Mouse (Mus musculus): ENCODE results near the gene Runx3. TPM values are rescaled to one million over a fixed set of nuclear protein-coding genes. Genes with fewer than 3 reads are reported as not detected.

Runx3 gene
- polyA plus RNA-seq, 1 experiment from 2014 or later = 0.17 TPM

DNA sequence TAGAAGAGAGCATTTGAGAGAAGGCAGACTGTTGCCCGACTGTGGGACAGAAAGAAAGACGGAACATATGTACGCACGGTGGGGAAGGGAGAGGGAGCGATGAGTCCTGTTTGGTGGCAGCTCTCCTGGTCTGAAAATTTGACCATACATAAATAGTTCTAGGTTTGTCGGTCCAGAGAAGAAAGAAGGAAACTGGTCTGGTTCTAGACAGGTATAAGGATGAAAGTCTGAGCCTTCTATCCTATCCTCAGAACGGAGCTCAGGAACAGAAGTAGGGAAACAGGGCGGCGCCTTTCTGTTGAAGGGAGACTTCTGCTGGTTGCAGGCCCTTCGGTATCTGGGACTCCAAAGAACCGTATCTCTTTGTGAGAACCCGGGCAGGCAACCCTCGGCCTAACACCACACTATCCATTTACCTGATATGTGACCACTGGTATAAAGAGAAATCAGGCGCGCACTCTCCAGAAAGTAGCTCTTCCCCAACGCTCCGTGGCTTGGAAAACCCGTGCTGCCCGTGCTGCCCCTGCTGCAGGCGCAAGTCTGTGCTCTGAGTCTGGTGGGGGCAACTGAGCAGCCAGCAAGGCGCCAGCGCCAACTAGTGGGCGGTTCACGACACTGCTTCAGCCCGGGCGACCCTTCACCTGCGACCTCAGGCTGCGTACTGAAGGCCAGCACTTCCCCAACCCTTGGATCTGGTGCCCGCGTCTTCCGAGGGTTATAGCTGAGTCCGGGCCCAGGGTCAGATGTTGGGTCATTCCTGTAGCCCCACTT is 29.8 kb downstream of the Runx3 start:
- 5% methylated on average over 32 of the region's 32 CpGs for WGBS
- Histone ChIP-seq H3K4me1 (replicated peaks; ENCODE audit: control insufficient read depth, insufficient read depth, low read length) (no peaks in the 10 kb centered on the region), H3K27me3 (replicated peaks; ENCODE audit: control insufficient read depth, insufficient read depth, low read length) (peaks cover 82% of the 10 kb centered on the region), H3K4me2 (replicated peaks; ENCODE audit: low read depth) (no peak overlapping the region), H3K9me3 (ENCODE audit: control insufficient read depth) (no peaks in the 10 kb centered on the region), H3K36me3 (ENCODE audit: control insufficient read depth, insufficient read depth) (no peaks in the 10 kb centered on the region), H3K4me3 (ENCODE audit: low read depth, low read length) (no peak overlapping the region), H3K27ac (ENCODE audit: low read depth, low read length) (no peak overlapping the region), H3K9ac (ENCODE audit: low read depth, low read length) (no peak overlapping the region)
- peak; percentile 91 for TF ChIP-seq CTCF (IDR thresholded peaks at IDR 0.05; ENCODE audit: low read depth)
- ATAC-seq = no peak

DNA sequence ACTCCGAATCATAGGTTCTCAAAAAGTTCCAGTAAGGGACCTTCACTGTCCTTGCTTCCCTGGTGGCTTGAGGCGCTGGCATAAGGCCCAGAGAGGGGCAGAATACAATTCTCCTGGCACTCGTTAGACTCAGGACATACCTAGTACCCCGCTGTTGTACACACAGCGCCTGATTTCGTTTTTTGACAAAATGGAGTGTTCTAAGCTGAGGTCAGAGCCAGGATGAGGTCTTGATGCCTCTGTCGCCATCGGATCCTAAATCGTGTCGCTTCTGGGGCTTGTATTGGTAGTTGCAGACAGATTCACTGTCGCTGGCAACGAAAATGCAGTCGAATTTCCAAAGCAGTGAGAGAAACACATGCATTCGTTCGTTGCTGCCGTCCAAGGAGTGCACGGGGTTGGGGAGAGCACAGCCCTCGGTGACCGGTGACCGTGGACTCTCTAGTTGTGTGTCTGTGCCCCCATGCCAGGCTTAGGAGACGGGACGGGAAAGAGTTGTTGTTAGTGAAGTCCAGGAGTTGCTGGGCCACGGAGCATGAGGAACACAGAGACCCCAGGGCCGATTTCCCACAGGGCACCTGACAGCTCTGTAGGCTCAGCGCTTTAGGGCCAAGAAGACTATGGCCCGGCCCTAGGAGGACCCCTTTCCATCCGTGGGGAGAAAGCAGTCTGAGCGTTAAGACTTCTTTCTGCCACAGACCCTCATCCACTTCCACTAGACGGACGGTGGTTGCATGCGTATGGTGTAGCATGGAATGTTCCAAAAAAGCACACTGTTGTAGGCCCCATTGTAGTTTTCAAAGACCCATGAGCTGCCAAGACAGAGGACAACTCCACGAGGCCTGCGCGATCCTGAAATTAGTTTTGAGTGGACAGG is 30.9 kb downstream of the Runx3 start:
- 14% methylated on average over 34 of the region's 34 CpGs for WGBS
- no peaks in the 10 kb centered on the region for H3K4me1 ChIP-seq (replicated peaks; ENCODE audit: control insufficient read depth, insufficient read depth, low read length)
- no peak overlapping the region for H3K27ac ChIP-seq (ENCODE audit: low read depth, low read length)
- H3K4me2 ChIP-seq (replicated peaks; ENCODE audit: low read depth) = no peak overlapping the region
- ATAC-seq = no peak
- no peaks in the 10 kb centered on the region for H3K9me3 ChIP-seq (ENCODE audit: control insufficient read depth)
- H3K9ac ChIP-seq (ENCODE audit: low read depth, low read length) = no peak overlapping the region
- no peaks in the 10 kb centered on the region for H3K36me3 ChIP-seq (ENCODE audit: control insufficient read depth, insufficient read depth)
- no peak for TF ChIP-seq CTCF (IDR thresholded peaks at IDR 0.05; ENCODE audit: low read depth)
- peaks cover 88% of the 10 kb centered on the region for H3K27me3 ChIP-seq (replicated peaks; ENCODE audit: control insufficient read depth, insufficient read depth, low read length)
- no peak overlapping the region for H3K4me3 ChIP-seq (ENCODE audit: low read depth, low read length)

DNA sequence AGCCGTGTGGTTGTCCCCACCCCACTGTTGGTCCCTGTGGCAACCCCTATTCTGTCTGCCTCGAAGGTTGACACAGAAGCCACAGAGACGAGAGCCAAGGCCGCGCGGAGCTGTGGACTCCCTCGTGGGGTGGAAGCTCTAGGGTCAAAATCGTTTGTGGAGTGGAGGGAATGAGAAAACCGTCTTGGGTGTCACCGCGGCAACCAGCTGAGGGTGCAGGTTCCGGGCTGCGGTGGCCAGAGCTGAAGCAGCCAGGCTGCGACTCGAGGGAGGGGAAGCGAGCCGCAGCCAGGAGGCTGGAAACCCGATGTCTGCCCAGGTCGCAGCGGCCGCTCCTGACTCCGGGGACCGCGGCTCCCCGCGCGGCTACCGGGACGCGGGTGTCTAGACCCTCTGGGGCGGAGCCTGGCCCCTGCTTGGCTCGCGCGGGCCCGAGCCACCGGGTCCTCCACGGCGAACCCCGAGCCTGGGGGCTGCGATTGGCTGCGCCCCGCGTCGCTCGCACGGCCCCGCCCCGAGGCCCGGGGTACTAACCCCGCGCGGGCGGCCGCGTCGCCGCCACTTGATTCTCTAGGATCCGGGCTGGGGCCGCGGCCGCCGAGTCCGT is 31.6 kb downstream of the Runx3 start:
- Histone ChIP-seq H3K4me3 (ENCODE audit: low read depth, low read length) (peak overlapping the region; percentile 43), H3K9me3 (ENCODE audit: control insufficient read depth) (no peaks in the 10 kb centered on the region), H3K4me1 (replicated peaks; ENCODE audit: control insufficient read depth, insufficient read depth, low read length) (no peaks in the 10 kb centered on the region), H3K4me2 (replicated peaks; ENCODE audit: low read depth) (peak overlapping the region; percentile 66), H3K27ac (ENCODE audit: low read depth, low read length) (no peak overlapping the region), H3K36me3 (ENCODE audit: control insufficient read depth, insufficient read depth) (no peaks in the 10 kb centered on the region), H3K9ac (ENCODE audit: low read depth, low read length) (peak overlapping the region; percentile 22; the same call in 1 of the 2 replicates), H3K27me3 (replicated peaks; ENCODE audit: control insufficient read depth, insufficient read depth, low read length) (peaks cover 95% of the 10 kb centered on the region)
- 2% methylated on average over 44 of the region's 63 CpGs for WGBS
- TF ChIP-seq CTCF (IDR thresholded peaks at IDR 0.05; ENCODE audit: low read depth) = no peak
- no peak; the same call in 1 of the 2 replicates for ATAC-seq

DNA sequence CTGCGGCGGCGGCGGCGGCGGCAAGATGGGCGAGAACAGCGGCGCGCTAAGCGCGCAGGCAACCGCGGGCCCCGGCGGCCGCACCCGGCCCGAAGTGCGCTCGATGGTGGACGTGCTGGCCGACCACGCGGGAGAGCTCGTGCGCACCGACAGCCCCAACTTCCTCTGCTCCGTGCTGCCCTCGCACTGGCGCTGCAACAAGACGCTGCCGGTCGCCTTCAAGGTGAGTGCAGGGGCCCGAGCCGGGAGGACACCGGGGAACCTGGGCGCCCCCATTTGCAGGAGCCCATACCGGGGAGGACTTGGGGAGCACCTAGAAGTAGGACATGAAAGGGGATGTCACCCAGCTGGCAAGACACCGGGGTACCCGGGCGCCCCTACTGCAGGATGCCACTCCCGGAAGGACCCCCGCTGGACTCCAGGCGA is 32.4 kb downstream of the Runx3 start:
- Histone ChIP-seq H3K9me3 (ENCODE audit: control insufficient read depth) (no peaks in the 10 kb centered on the region), H3K36me3 (ENCODE audit: control insufficient read depth, insufficient read depth) (no peaks in the 10 kb centered on the region), H3K27ac (ENCODE audit: low read depth, low read length) (no peak overlapping the region), H3K9ac (ENCODE audit: low read depth, low read length) (0 out of 2 replicates have a peak overlapping the region, but pooled peaks have one; percentile 22), H3K4me1 (replicated peaks; ENCODE audit: control insufficient read depth, insufficient read depth, low read length) (no peaks in the 10 kb centered on the region), H3K4me3 (ENCODE audit: low read depth, low read length) (peak overlapping the region; percentile 43), H3K27me3 (replicated peaks; ENCODE audit: control insufficient read depth, insufficient read depth, low read length) (peaks cover 95% of the 10 kb centered on the region), H3K4me2 (replicated peaks; ENCODE audit: low read depth) (peak overlapping the region; percentile 66)
- under 1% methylated on average over 39 of the region's 45 CpGs for WGBS
- ATAC-seq = no peak
- TF ChIP-seq CTCF (IDR thresholded peaks at IDR 0.05; ENCODE audit: low read depth) = no peak

DNA sequence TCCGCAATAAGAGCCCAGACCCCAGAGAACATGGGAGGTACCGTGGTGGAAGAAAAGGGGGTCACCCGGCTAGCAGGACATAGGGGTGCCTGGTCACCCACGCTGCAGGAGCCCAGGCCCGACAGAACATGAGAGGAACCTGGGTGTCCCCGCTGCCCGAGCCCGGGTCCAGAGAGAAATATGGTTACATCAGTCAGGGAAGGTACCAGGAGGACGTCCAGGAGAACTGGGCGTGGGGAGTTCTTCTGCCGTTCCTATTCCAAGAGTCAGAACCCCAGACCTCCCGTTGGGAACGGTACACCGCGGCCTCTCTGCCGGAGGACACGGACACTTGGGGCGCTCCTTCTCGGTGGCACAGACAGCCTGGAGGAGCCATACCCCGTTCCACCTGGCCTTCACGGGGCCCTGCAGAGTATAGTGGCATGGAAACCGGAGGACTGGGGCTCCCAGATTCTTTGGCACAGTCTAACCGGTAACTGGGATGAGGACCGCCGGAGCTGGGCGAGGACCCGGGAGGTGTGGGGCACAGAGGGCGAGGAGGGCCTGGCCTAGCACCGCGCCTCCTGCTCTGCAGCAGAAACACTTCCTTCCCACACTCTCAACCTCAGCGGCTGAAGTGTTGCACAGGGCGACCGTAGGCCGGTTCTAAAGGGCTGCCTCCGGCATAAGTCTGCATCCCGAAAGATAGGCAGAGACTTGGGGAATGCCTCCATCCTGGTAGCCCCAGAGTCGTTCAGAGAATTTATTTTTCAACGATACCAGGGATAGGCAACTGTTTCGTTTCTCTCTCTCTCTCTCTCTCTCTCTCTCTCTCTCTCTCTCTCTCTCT is 33.0 kb downstream of the Runx3 start:
- Histone ChIP-seq H3K9ac (ENCODE audit: low read depth, low read length) (no peak overlapping the region), H3K4me1 (replicated peaks; ENCODE audit: control insufficient read depth, insufficient read depth, low read length) (no peaks in the 10 kb centered on the region), H3K4me2 (replicated peaks; ENCODE audit: low read depth) (peak overlapping the region; percentile 66), H3K9me3 (ENCODE audit: control insufficient read depth) (no peaks in the 10 kb centered on the region), H3K27ac (ENCODE audit: low read depth, low read length) (no peak overlapping the region), H3K4me3 (ENCODE audit: low read depth, low read length) (peak overlapping the region; percentile 43), H3K36me3 (ENCODE audit: control insufficient read depth, insufficient read depth) (no peaks in the 10 kb centered on the region), H3K27me3 (replicated peaks; ENCODE audit: control insufficient read depth, insufficient read depth, low read length) (peaks cover 95% of the 10 kb centered on the region)
- no peak for ATAC-seq
- 1% methylated on average over 39 of the region's 39 CpGs for WGBS
- no peak for TF ChIP-seq CTCF (IDR thresholded peaks at IDR 0.05; ENCODE audit: low read depth)
